Comparison of ENCODE assay signal across 13 mouse cellular contexts in genomic region chr2:160871310-160871709, GRCm38 (mm10). TPM values are rescaled to one million over a fixed set of nuclear protein-coding genes. Genes with fewer than 3 reads are reported as not detected.
A peak's percentile ranks its signal among the peaks of the same experiment; 100 is the strongest.
DNase-seq lines count a peak whose midpoint lies in the region; ATAC-seq and TF ChIP-seq lines count a peak whose summit lies in the region.
"Had no signal": no experiment of that assay in that cellular context is flagged by ENCODE, and none has a peak within 500 bp of the region (broad histone marks: within the 10 kb centered on the region; RNA-seq: fewer than 3 reads in every experiment).

No protein-coding gene starts in this region.

- WGBS in forebrain, embryonic 12.5 days = 79% methylated on average over 3 of the region's 3 CpGs
- WGBS in forebrain, embryonic 11.5 days = 85% methylated on average over 3 of the region's 3 CpGs
- WGBS in intestine, postnatal 0 days = 81% methylated on average over 3 of the region's 3 CpGs

- no peak overlapping the region for H3K9ac ChIP-seq in forebrain, embryonic 12.5 days
- no peak overlapping the region; the same call in 1 of the 2 replicates for H3K9ac ChIP-seq in forebrain, embryonic 11.5 days (ENCODE audit: low read length)
- H3K9ac ChIP-seq in intestine, postnatal 0 days (ENCODE audit: low read depth, low read length) = no peak overlapping the region

- no peak for DNase-seq in forebrain, embryonic 11.5 days (ENCODE audit: low spot score)
- no peak for DNase-seq in left cerebral cortex, adult 2 months (ENCODE audit: extremely low spot score in 1 of 2, low spot score in 2 of 2)
- no peak for DNase-seq in left cerebral cortex, postnatal 14 days (ENCODE audit: low spot score in 2 of 2)
- DNase-seq in kidney, postnatal 14 days = peak; percentile 59
- no peak for DNase-seq in thymus, postnatal 25 days
- DNase-seq: adrenal gland, postnatal 36 days; heart, postnatal 4 days; retina, postnatal 1 day had no signal

- intact Hi-C loops in left cerebral cortex, adult 2 months (cut with DNase I) = loop anchor here (5.0 kb wide), 3 partner anchors 64 to 224 kb away; partner anchors contain the start of genes Plcg1 and Top1
- intact Hi-C loops in left cerebral cortex, postnatal 14 days (cut with DNase I) = loop anchor here (5.0 kb wide), 2 partner anchors 84 to 139 kb away; partner anchors contain the start of gene Plcg1

- peaks cover 9% of the 10 kb centered on the region; the same call in 1 of the 2 replicates for H3K4me1 ChIP-seq in forebrain, embryonic 12.5 days
- H3K4me1 ChIP-seq in forebrain, embryonic 11.5 days (replicated peaks; ENCODE audit: control insufficient read depth, insufficient read depth, low read length) = peaks cover 5% of the 10 kb centered on the region; the same call in 1 of the 2 replicates
- H3K4me1 ChIP-seq in brown adipose tissue, adult 24 weeks (ENCODE audit: control insufficient read depth, insufficient read depth, insufficient read length, low read length) = peaks cover 15% of the 10 kb centered on the region; the same call in 1 of the 2 replicates
- H3K4me1 ChIP-seq in intestine, postnatal 0 days (replicated peaks; ENCODE audit: control insufficient read depth, insufficient read depth, low read length) = no peaks in the 10 kb centered on the region

- ATAC-seq in forebrain, embryonic 12.5 days (ENCODE audit: low FRiP score) = no peak
- ATAC-seq in forebrain, embryonic 11.5 days (replicated peaks; ENCODE audit: low FRiP score) = no peak
- no peak for ATAC-seq in intestine, postnatal 0 days

- no peak overlapping the region for H3K4me3 ChIP-seq in forebrain, embryonic 12.5 days (replicated peaks)
- H3K4me3 ChIP-seq in forebrain, embryonic 11.5 days (ENCODE audit: low read depth, low read length) = no peak overlapping the region
- peak overlapping the region; percentile 80 for H3K4me3 ChIP-seq in left cerebral cortex, adult 2 months
- H3K4me3 ChIP-seq in brown adipose tissue, adult 24 weeks (ENCODE audit: insufficient read depth, low read depth, low read length) = peak overlapping the region; percentile 38
- H3K4me3 ChIP-seq in intestine, postnatal 0 days (ENCODE audit: low read depth, low read length) = no peak overlapping the region

- H3K9me3 ChIP-seq in forebrain, embryonic 12.5 days = 0 out of 2 replicates have a peak, but pooled peaks cover 5% of the 10 kb centered on the region
- peaks cover 2% of the 10 kb centered on the region; the same call in 1 of the 2 replicates for H3K9me3 ChIP-seq in forebrain, embryonic 11.5 days (ENCODE audit: control insufficient read depth, low read length)
- no peaks in the 10 kb centered on the region for H3K9me3 ChIP-seq in intestine, postnatal 0 days (ENCODE audit: control insufficient read depth)

- TF ChIP-seq CTCF in left cerebral cortex, adult 2 months (IDR thresholded peaks at IDR 0.05) = no peak
- TF ChIP-seq CTCF in intestine, postnatal 0 days (IDR thresholded peaks at IDR 0.05; ENCODE audit: low read depth) = no peak

- peak overlapping the region; percentile 33 for H3K4me2 ChIP-seq in forebrain, embryonic 12.5 days
- no peak overlapping the region for H3K4me2 ChIP-seq in forebrain, embryonic 11.5 days (ENCODE audit: low read depth, low read length, severe bottlenecking)
- H3K4me2 ChIP-seq in intestine, postnatal 0 days (replicated peaks; ENCODE audit: low read depth) = no peak overlapping the region; the same call in 1 of the 2 replicates

- H3K36me3 ChIP-seq in forebrain, embryonic 12.5 days (replicated peaks) = no peaks in the 10 kb centered on the region
- no peaks in the 10 kb centered on the region for H3K36me3 ChIP-seq in forebrain, embryonic 11.5 days (ENCODE audit: control insufficient read depth, insufficient read depth, low read length)
- no peaks in the 10 kb centered on the region for H3K36me3 ChIP-seq in intestine, postnatal 0 days (ENCODE audit: control insufficient read depth, insufficient read depth)

- no peaks in the 10 kb centered on the region for H3K27me3 ChIP-seq in forebrain, embryonic 12.5 days
- no peaks in the 10 kb centered on the region for H3K27me3 ChIP-seq in forebrain, embryonic 11.5 days (ENCODE audit: control insufficient read depth, insufficient read depth, low read length)
- no peaks in the 10 kb centered on the region for H3K27me3 ChIP-seq in intestine, postnatal 0 days (replicated peaks; ENCODE audit: control insufficient read depth, insufficient read depth, low read length)
- H3K27me3 ChIP-seq: Patski had no signal

- no peak overlapping the region for H3K27ac ChIP-seq in forebrain, embryonic 12.5 days
- no peak overlapping the region for H3K27ac ChIP-seq in forebrain, embryonic 11.5 days (ENCODE audit: low read depth, low read length)
- H3K27ac ChIP-seq in left cerebral cortex, adult 2 months = peak overlapping the region; percentile 97
- H3K27ac ChIP-seq in brown adipose tissue, adult 24 weeks (replicated peaks; ENCODE audit: low read depth, low read length) = peak overlapping the region; percentile 25; the same call in 1 of the 2 replicates
- H3K27ac ChIP-seq in intestine, postnatal 0 days (ENCODE audit: low read depth, low read length) = no peak overlapping the region

RNA-seq across cellular contexts. Expression of gene Zhx3, which starts 1.5 kb away (rescaled TPM):
- 16.0 and 16.5 TPM in 2 replicates for polyA plus RNA-seq in forebrain, embryonic 12.5 days (2016; fragmentation: Nextera tagmentation; extraction: Ambion mirVana)
- 10.0 TPM in 2 replicates for polyA plus RNA-seq in forebrain, embryonic 11.5 days (2014; fragmentation: Nextera tagmentation; extraction: Ambion mirVana)
- total RNA-seq in left cerebral cortex, adult 2 months (2021) = 10 to 100 TPM; 67.8 to 81.4 TPM
- 10 to 100 TPM; 74.2 to 84.2 TPM for total RNA-seq in left cerebral cortex, postnatal 14 days (2021)
- 10.3 and 11.0 TPM in 2 replicates for polyA plus RNA-seq in brown adipose tissue, adult 24 weeks (2012; ENCODE audit: insufficient read depth, insufficient read length, missing spikeins)
- polyA plus RNA-seq in intestine, postnatal 0 days (2015; fragmentation: Nextera tagmentation; extraction: Ambion mirVana) = 3.5 and 4.4 TPM in 2 replicates

RNA-seq across cellular contexts. Expression of gene Lpin3, which starts 9.2 kb away (rescaled TPM):
- 0.27 and 0.28 TPM in 2 replicates for polyA plus RNA-seq in forebrain, embryonic 12.5 days (2016; fragmentation: Nextera tagmentation; extraction: Ambion mirVana)
- 0.20 and 1.1 TPM in 2 replicates for polyA plus RNA-seq in forebrain, embryonic 11.5 days (2014; fragmentation: Nextera tagmentation; extraction: Ambion mirVana)
- 1 to 10 TPM in 1 of 2 experiments, under 1 TPM in 1; 0.65 to 1.8 TPM for total RNA-seq in left cerebral cortex, adult 2 months (2021)
- 1 to 10 TPM in 1 of 2 experiments, under 1 TPM in 1; 0.30 to 1.2 TPM for total RNA-seq in left cerebral cortex, postnatal 14 days (2021)
- polyA plus RNA-seq in brown adipose tissue, adult 24 weeks (2012; ENCODE audit: insufficient read depth, insufficient read length, missing spikeins) = 0.71 and 3.0 TPM in 2 replicates
- polyA plus RNA-seq in intestine, postnatal 0 days (2015; fragmentation: Nextera tagmentation; extraction: Ambion mirVana) = 16.5 and 19.4 TPM in 2 replicates
- total RNA-seq: megakaryocyte-erythroid progenitor cell, adult 5-6 weeks had no signal

RNA-seq across cellular contexts. Expression of gene Emilin3, which starts 40.8 kb away (rescaled TPM):
- 2.9 and 3.2 TPM in 2 replicates for polyA plus RNA-seq in forebrain, embryonic 12.5 days (2016; fragmentation: Nextera tagmentation; extraction: Ambion mirVana)
- polyA plus RNA-seq in forebrain, embryonic 11.5 days (2014; fragmentation: Nextera tagmentation; extraction: Ambion mirVana) = 1.9 and 2.2 TPM in 2 replicates
- total RNA-seq in left cerebral cortex, adult 2 months (2021) = under 1 TPM; 0.45 to 0.49 TPM
- under 1 TPM; 0.35 to 0.57 TPM for total RNA-seq in left cerebral cortex, postnatal 14 days (2021)
- polyA plus RNA-seq in brown adipose tissue, adult 24 weeks (2012; ENCODE audit: insufficient read depth, insufficient read length, missing spikeins) = not detected in 2 replicates
- polyA plus RNA-seq in intestine, postnatal 0 days (2015; fragmentation: Nextera tagmentation; extraction: Ambion mirVana) = 7.6 and 8.6 TPM in 2 replicates
- total RNA-seq: adrenal gland, postnatal 36 days; megakaryocyte-erythroid progenitor cell, adult 5-6 weeks had no signal
- polyA plus RNA-seq: Patski had no signal

Comparison
In these comparisons a context has a peak if more than half of its experiments do, and no peak if none do; other contexts are left out.
1. H3K27ac ChIP-seq: peak in left cerebral cortex, adult 2 months (single experiment) and brown adipose tissue, adult 24 weeks (single experiment); none in forebrain, embryonic 12.5 days (single experiment), forebrain, embryonic 11.5 days (single experiment) and intestine, postnatal 0 days (single experiment).
2. H3K4me3 ChIP-seq: peak in left cerebral cortex, adult 2 months (single experiment) and brown adipose tissue, adult 24 weeks (single experiment); none in forebrain, embryonic 12.5 days (single experiment), forebrain, embryonic 11.5 days (single experiment) and intestine, postnatal 0 days (single experiment).